Mouse (Mus musculus) intestine, embryonic 14.5 days (tissue): ENCODE results near the gene Tmco4. TPM values are rescaled to one million over a fixed set of nuclear protein-coding genes. Genes with fewer than 3 reads are reported as not detected.

Experiments used
- ATAC-seq: fragments of 200-750 bp; cut with Nextera tagmentation; replicated peaks from 2 replicates; pipeline ENCODE4 v1.8.0; 2017; ENCODE audit warnings: low read depth, moderate number of reproducible peaks, moderate TSS enrichment, moderate library complexity; ENCODE audit not compliant: low FRiP score, low TSS enrichment
- DNase-seq: peaks from one replicate; pipeline ENCODE4 v3.0.0-alpha.2; 2018; ENCODE audit warnings: low spot score
- H3K27ac ChIP-seq: fragments of 300-500 bp; sonication (generic); 2 replicates; pipeline ENCODE4 v1.5.1; 2014; ENCODE audit warnings: low read depth, mild to moderate bottlenecking, control low read depth
- H3K27me3 ChIP-seq: fragments of 300-500 bp; sonication (generic); replicated peaks from 2 replicates; pipeline ENCODE4 v1.6.1; 2014; ENCODE audit warnings: low read length, control low read depth; ENCODE audit not compliant: control insufficient read depth, insufficient read depth
- H3K36me3 ChIP-seq: fragments of 300-500 bp; sonication (generic); 2 replicates; pipeline ENCODE4 v1.6.1; 2014; ENCODE audit warnings: low read length, control low read depth; ENCODE audit not compliant: control insufficient read depth, insufficient read depth
- H3K4me1 ChIP-seq: fragments of 300-500 bp; sonication (generic); replicated peaks from 2 replicates; pipeline ENCODE4 v1.6.1; 2014; ENCODE audit warnings: low read length, control low read depth, mixed read lengths; ENCODE audit not compliant: control insufficient read depth, insufficient read depth
- H3K4me2 ChIP-seq: fragments of 300-500 bp; sonication (generic); 2 replicates; pipeline ENCODE4 v1.6.1; 2014; ENCODE audit warnings: low read length
- H3K4me3 ChIP-seq: fragments of 300-500 bp; sonication (generic); 2 replicates; pipeline ENCODE4 v1.5.1; 2014; ENCODE audit warnings: low read depth, low read length, control low read depth, mixed read lengths
- H3K9ac ChIP-seq: fragments of 300-500 bp; sonication (generic); 2 replicates; pipeline ENCODE4 v1.6.1; 2014; ENCODE audit warnings: mild to moderate bottlenecking, low read length
- H3K9me3 ChIP-seq: fragments of 300-500 bp; sonication (generic); 2 replicates; pipeline ENCODE4 v1.6.1; 2016; ENCODE audit warnings: low read length, control low read depth; ENCODE audit not compliant: control insufficient read depth
- WGBS: fragments of 180-500 bp; shearing (Covaris S2); extraction: QIAGEN DNeasy Blood & Tissue Kit; methylation state at CpG from one replicate; pipeline ENCODE4 v1.1.7; 2014; 5-methylcytosine and 5-hydroxymethylcytosine counted together
- polyA plus RNA-seq: library from polyadenylated mRNA; unstranded; fragments of >200 nt; fragmentation: Nextera tagmentation; extraction: Ambion mirVana; gene quantifications from 2 replicates; pipeline ENCODE4 v1.2.1, GENCODE M21; 2014

Tmco4 gene
- 9.4 and 10.0 TPM in 2 replicates for polyA plus RNA-seq

- peak within 1 kb of the TSS; percentile 97 for H3K4me2 ChIP-seq
- peak; percentile 71 for ATAC-seq
- WGBS: 1% methylated on average over 51 of the region's 60 CpGs
- H3K4me3 ChIP-seq: peak within 1 kb of the TSS; percentile 59
- H3K9me3 ChIP-seq: no peaks in the 10 kb centered on the region
- DNase-seq: peak; percentile 87
- H3K9ac ChIP-seq: peak within 1 kb of the TSS; percentile 78
- peak within 1 kb of the TSS; percentile 84 for H3K27ac ChIP-seq
- H3K4me1 ChIP-seq: peaks cover 17% of the 10 kb centered on the region
- H3K36me3 ChIP-seq: no peaks in the 10 kb centered on the region
- H3K27me3 ChIP-seq: no peaks in the 10 kb centered on the region
Observed at GRCm38 (mm10) chr4:138972827-138973718, at the start of gene Tmco4. Gene Tmco4, plus strand, starts transcription at chr4:138972888.

- Histone ChIP-seq H3K4me2 (no peak overlapping the region), H3K4me3 (no peak overlapping the region), H3K9me3 (no peaks in the 10 kb centered on the region), H3K9ac (no peak overlapping the region), H3K36me3 (no peaks in the 10 kb centered on the region), H3K27ac (no peak overlapping the region), H3K27me3 (no peaks in the 10 kb centered on the region), H3K4me1 (no peaks in the 10 kb centered on the region; the same call in 1 of the 2 replicates)
- ATAC-seq (no peak), DNase-seq (no peak)
- 33% methylated on average over 2 of the region's 2 CpGs for WGBS
Observed at GRCm38 (mm10) chr4:138925561-138925960, 47.1 kb upstream of the Tmco4 start.

- no peaks in the 10 kb centered on the region for H3K36me3 ChIP-seq
- no peak overlapping the region for H3K9ac ChIP-seq
- no peak overlapping the region for H3K4me3 ChIP-seq
- no peak for DNase-seq
- H3K9me3 ChIP-seq: no peaks in the 10 kb centered on the region
- H3K4me2 ChIP-seq: no peak overlapping the region
- 68% methylated on average over 3 of the region's 3 CpGs for WGBS
- H3K27ac ChIP-seq: no peak overlapping the region
- H3K27me3 ChIP-seq: no peaks in the 10 kb centered on the region
- H3K4me1 ChIP-seq: no peaks in the 10 kb centered on the region; the same call in 1 of the 2 replicates
- no peak for ATAC-seq
Observed at GRCm38 (mm10) chr4:138933862-138934261, 38.8 kb upstream of the Tmco4 start.

- H3K9me3 ChIP-seq: no peaks in the 10 kb centered on the region
- no peak for DNase-seq
- H3K36me3 ChIP-seq: no peaks in the 10 kb centered on the region
- H3K27me3 ChIP-seq: no peaks in the 10 kb centered on the region
- ATAC-seq: no peak
- no peak overlapping the region for H3K4me2 ChIP-seq
- H3K9ac ChIP-seq: no peak overlapping the region
- WGBS: 85% methylated on average over 11 of the region's 11 CpGs
- H3K4me1 ChIP-seq: no peaks in the 10 kb centered on the region; the same call in 1 of the 2 replicates
- H3K4me3 ChIP-seq: no peak overlapping the region
- no peak overlapping the region for H3K27ac ChIP-seq
Observed at GRCm38 (mm10) chr4:138934456-138935145, 38.1 kb upstream of the Tmco4 start.

- Histone ChIP-seq H3K4me1 (no peaks in the 10 kb centered on the region; the same call in 1 of the 2 replicates), H3K27ac (0 out of 2 replicates have a peak overlapping the region, but pooled peaks have one; percentile 16), H3K27me3 (no peaks in the 10 kb centered on the region), H3K9ac (no peak overlapping the region), H3K4me2 (no peak overlapping the region), H3K36me3 (no peaks in the 10 kb centered on the region), H3K4me3 (no peak overlapping the region), H3K9me3 (no peaks in the 10 kb centered on the region)
- WGBS: 58% methylated on average over 10 of the region's 10 CpGs
- peak; percentile 56 for ATAC-seq
- DNase-seq: no peak
Observed at GRCm38 (mm10) chr4:138938495-138939269, 34.0 kb upstream of the Tmco4 start.

- no peaks in the 10 kb centered on the region for H3K36me3 ChIP-seq
- DNase-seq (no peak), ATAC-seq (no peak)
- no peak overlapping the region for H3K4me3 ChIP-seq
- no peak overlapping the region for H3K9ac ChIP-seq
- WGBS: 62% methylated on average over 4 of the region's 4 CpGs
- H3K27ac ChIP-seq: no peak overlapping the region
- no peaks in the 10 kb centered on the region for H3K27me3 ChIP-seq
- H3K4me1 ChIP-seq: no peaks in the 10 kb centered on the region; the same call in 1 of the 2 replicates
- no peak overlapping the region for H3K4me2 ChIP-seq
- H3K9me3 ChIP-seq: no peaks in the 10 kb centered on the region
Observed at GRCm38 (mm10) chr4:138939481-138939880, 33.2 kb upstream of the Tmco4 start.

GRCm38 (mm10) chr4:138941401-138941800, 31.3 kb upstream of the Tmco4 start:
- Histone ChIP-seq H3K27me3 (no peaks in the 10 kb centered on the region), H3K36me3 (no peaks in the 10 kb centered on the region), H3K4me3 (no peak overlapping the region), H3K9ac (no peak overlapping the region), H3K4me1 (no peaks in the 10 kb centered on the region; the same call in 1 of the 2 replicates), H3K4me2 (no peak overlapping the region), H3K27ac (peak overlapping the region; percentile 51), H3K9me3 (no peaks in the 10 kb centered on the region)
- ATAC-seq (no peak), DNase-seq (no peak)
- 30% methylated on average over 7 of the region's 7 CpGs for WGBS

GRCm38 (mm10) chr4:138941966-138942365, 30.7 kb upstream of the Tmco4 start:
- no peak for DNase-seq
- Histone ChIP-seq H3K4me3 (no peak overlapping the region), H3K27ac (peak overlapping the region; percentile 51), H3K9ac (no peak overlapping the region), H3K36me3 (no peaks in the 10 kb centered on the region), H3K4me1 (no peaks in the 10 kb centered on the region; the same call in 1 of the 2 replicates), H3K9me3 (no peaks in the 10 kb centered on the region), H3K27me3 (no peaks in the 10 kb centered on the region), H3K4me2 (no peak overlapping the region)
- no peak for ATAC-seq
- 27% methylated on average over 6 of the region's 6 CpGs for whole genome bisulfite sequencing
